Mouse (Mus musculus): ENCODE measurements around the gene Pak1. TPM values are rescaled to one million over a fixed set of nuclear protein-coding genes. Genes with fewer than 3 reads are reported as not detected.
A peak's percentile ranks its signal among the peaks of the same experiment; 100 is the strongest.

Pak1 gene
- polyA plus RNA-seq, 1 experiment from 2014 or later: 22.1 TPM

DNA sequence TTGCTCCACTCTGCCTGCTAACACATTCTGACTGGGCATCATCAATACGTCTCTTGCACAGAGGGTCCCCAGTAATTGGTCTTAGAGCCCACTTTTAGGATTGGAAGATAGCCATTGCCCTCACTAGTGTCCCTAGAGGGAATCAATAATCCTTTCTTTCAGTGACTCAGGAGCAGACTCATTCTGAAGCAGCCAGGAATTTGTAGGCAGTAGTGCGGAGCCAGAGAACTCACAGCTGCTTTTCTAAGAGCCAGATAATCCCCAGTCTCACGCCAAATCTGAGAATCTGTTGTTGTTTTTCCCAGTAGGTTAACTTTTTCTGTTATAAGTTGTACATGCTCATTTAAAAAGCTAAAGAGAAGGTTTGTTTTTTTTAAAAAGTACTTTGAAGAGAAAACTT lies 13.0 kb upstream of the Pak1 start:
- Histone ChIP-seq H3K36me3 (ENCODE audit: control insufficient read depth, insufficient read depth, low read length) (no peaks in the 10 kb centered on the region), H3K4me1 (ENCODE audit: control insufficient read depth, insufficient read depth, low read length) (no peaks in the 10 kb centered on the region), H3K27me3 (ENCODE audit: control insufficient read depth, insufficient read depth, low read length) (no peaks in the 10 kb centered on the region), H3K4me2 (replicated peaks; ENCODE audit: low read depth, low read length) (no peak overlapping the region), H3K9ac (ENCODE audit: low read depth, low read length) (no peak overlapping the region), H3K27ac (ENCODE audit: low read depth, low read length) (no peak overlapping the region), H3K4me3 (ENCODE audit: low read length) (no peak overlapping the region), H3K9me3 (ENCODE audit: control insufficient read depth, low read length) (no peaks in the 10 kb centered on the region)
- 59% methylated on average over 3 of the region's 3 CpGs for WGBS
- ATAC-seq (ENCODE audit: low FRiP score, low TSS enrichment): no peak

DNA sequence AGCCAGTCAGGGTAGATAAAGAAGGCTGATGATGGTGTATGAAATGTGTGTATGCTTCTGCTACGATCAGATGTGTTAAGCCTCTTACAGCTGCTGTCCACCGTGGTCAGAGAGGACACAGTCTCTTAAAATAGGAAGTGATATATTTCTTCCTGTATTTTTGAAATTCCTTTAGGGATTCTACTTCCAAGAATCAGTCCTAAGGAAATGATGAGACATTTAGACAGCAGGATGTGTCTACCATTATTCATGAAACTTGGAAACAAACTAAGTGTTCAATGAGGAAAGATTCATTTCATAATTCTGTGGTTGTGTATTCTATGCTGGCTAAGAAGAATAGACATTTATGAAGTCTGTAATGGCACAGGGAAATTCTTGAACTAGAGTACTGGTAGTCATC lies 12.4 kb upstream of the Pak1 start:
- Histone ChIP-seq H3K27ac (ENCODE audit: low read depth, low read length) (no peak overlapping the region), H3K9me3 (ENCODE audit: control insufficient read depth, low read length) (no peaks in the 10 kb centered on the region), H3K4me1 (ENCODE audit: control insufficient read depth, insufficient read depth, low read length) (no peaks in the 10 kb centered on the region), H3K4me3 (ENCODE audit: low read length) (no peak overlapping the region), H3K9ac (ENCODE audit: low read depth, low read length) (no peak overlapping the region), H3K4me2 (replicated peaks; ENCODE audit: low read depth, low read length) (no peak overlapping the region), H3K27me3 (ENCODE audit: control insufficient read depth, insufficient read depth, low read length) (no peaks in the 10 kb centered on the region), H3K36me3 (ENCODE audit: control insufficient read depth, insufficient read depth, low read length) (no peaks in the 10 kb centered on the region)
- ATAC-seq (ENCODE audit: low FRiP score, low TSS enrichment): no peak
- WGBS: 72% methylated on average over 2 of the region's 2 CpGs

DNA sequence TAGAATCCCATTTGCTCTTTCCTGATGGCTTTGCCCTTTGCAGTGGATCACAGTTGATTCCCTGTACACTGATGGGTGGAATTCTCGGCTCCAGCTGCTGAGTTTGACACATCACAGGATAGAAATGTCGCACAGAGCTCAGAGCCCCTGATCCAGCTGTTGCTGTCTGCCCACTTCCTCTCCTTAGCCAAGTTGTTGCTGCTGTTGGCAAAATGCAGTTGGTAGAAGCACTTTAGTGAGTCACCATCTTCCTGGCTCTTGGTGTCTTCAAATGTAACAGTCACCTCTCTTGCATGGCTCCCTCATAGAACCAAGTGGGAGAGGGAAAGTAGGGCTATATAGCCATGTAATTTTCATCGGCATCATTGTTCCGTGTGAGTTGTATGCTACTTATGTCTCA lies 11.2 kb upstream of the Pak1 start:
- Histone ChIP-seq H3K4me3 (ENCODE audit: low read length) (no peak overlapping the region), H3K27ac (ENCODE audit: low read depth, low read length) (no peak overlapping the region), H3K36me3 (ENCODE audit: control insufficient read depth, insufficient read depth, low read length) (no peaks in the 10 kb centered on the region), H3K4me2 (replicated peaks; ENCODE audit: low read depth, low read length) (no peak overlapping the region), H3K27me3 (ENCODE audit: control insufficient read depth, insufficient read depth, low read length) (no peaks in the 10 kb centered on the region), H3K9me3 (ENCODE audit: control insufficient read depth, low read length) (no peaks in the 10 kb centered on the region), H3K9ac (ENCODE audit: low read depth, low read length) (no peak overlapping the region), H3K4me1 (ENCODE audit: control insufficient read depth, insufficient read depth, low read length) (no peaks in the 10 kb centered on the region)
- 89% methylated on average over 4 of the region's 4 CpGs for WGBS
- ATAC-seq (ENCODE audit: low FRiP score, low TSS enrichment): no peak

DNA sequence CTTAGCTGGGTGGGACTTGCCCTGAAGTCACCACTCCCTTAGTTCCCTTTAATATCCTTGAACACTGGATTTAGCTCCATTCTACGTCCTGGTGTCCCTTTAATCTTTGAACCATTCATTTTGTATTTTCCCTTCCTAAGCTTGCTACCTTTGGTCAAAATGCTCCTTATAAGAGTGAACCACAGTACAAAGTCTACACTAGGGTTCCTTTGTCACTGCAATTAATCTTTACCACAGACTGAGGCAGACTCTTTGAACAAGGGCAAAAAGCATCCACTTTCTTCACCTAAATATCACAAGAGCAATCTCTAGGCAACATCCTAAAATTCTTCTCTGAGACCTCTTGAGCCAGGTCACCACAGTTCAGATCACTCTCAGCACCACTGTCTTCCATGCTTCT lies 8.1 kb upstream of the Pak1 start:
- no peak for ATAC-seq (ENCODE audit: low FRiP score, low TSS enrichment)
- Histone ChIP-seq H3K9me3 (ENCODE audit: control insufficient read depth, low read length) (no peaks in the 10 kb centered on the region), H3K27me3 (ENCODE audit: control insufficient read depth, insufficient read depth, low read length) (no peaks in the 10 kb centered on the region), H3K4me2 (replicated peaks; ENCODE audit: low read depth, low read length) (no peak overlapping the region), H3K9ac (ENCODE audit: low read depth, low read length) (no peak overlapping the region), H3K4me1 (ENCODE audit: control insufficient read depth, insufficient read depth, low read length) (no peaks in the 10 kb centered on the region), H3K27ac (ENCODE audit: low read depth, low read length) (no peak overlapping the region), H3K4me3 (ENCODE audit: low read length) (no peak overlapping the region), H3K36me3 (ENCODE audit: control insufficient read depth, insufficient read depth, low read length) (no peaks in the 10 kb centered on the region)
- WGBS: 79% methylated on average over 1 of the region's 1 CpGs

DNA sequence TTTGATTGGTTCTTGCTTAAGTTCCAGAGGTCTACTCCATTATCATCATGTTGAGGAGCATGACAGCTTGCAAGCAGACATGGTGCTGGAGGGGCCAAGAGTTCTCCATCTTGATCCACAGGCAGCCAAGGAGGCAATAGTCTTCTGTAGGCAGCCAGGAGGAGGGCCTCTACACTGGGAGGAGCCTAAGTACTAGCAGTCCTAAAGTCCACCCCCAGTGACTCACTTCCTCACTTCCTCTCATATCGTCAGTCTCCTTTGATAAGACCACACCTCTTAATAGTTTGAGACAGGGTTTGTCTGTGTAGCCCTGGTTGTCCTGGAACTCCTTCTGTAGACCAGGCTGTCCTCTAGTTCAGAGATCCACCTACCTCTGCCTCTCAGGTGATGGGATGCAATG lies 7.5 kb upstream of the Pak1 start:
- Histone ChIP-seq H3K9me3 (ENCODE audit: control insufficient read depth, low read length) (no peaks in the 10 kb centered on the region), H3K27ac (ENCODE audit: low read depth, low read length) (no peak overlapping the region), H3K4me3 (ENCODE audit: low read length) (no peak overlapping the region), H3K4me1 (ENCODE audit: control insufficient read depth, insufficient read depth, low read length) (no peaks in the 10 kb centered on the region), H3K36me3 (ENCODE audit: control insufficient read depth, insufficient read depth, low read length) (no peaks in the 10 kb centered on the region), H3K27me3 (ENCODE audit: control insufficient read depth, insufficient read depth, low read length) (peaks cover 3% of the 10 kb centered on the region; the same call in 1 of the 2 replicates), H3K9ac (ENCODE audit: low read depth, low read length) (no peak overlapping the region), H3K4me2 (replicated peaks; ENCODE audit: low read depth, low read length) (no peak overlapping the region)
- WGBS: 88% methylated on average over 1 of the region's 1 CpGs
- 0 out of 2 replicates have a peak, but pooled peaks have one; percentile 12 for ATAC-seq (ENCODE audit: low FRiP score, low TSS enrichment)

DNA sequence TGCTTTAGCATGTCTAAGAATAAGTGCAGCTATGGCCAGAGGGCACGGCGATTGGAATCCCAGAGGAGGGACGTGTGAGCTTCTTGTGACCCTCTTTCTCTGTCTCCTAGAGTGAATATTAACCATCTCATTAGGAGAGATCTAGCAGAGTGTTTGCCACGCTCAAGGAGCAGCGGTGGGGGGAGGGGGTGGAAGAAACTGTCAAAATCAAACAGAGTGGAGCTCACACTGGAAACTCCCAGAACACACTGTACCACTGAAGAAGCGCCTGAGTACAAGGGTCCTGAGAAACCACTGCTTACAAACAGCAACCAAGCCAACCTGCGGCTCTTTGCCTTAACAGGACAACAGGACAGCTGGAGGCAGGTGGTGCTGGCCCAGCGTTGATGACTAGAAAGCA lies 6.8 kb upstream of the Pak1 start:
- 62% methylated on average over 8 of the region's 8 CpGs for WGBS

DNA sequence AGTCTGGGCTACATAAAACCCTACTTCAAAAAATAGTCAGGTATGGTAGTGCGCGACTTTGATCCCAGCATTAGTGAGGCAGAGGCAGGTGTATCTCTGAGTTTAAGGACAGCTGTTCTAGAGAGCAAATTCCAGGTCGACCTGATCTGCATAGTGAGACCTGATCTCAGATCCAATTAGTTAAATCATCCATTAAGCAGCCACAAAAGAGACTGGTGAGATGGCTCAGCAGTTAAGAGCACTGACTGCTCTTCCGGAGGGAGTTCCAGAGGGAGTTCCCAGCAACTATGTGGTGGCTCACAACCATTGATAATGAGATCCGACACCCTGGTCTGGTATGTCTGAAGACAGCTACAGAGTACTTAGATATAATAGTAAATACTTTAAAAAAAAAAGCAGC lies 4.8 kb upstream of the Pak1 start:
- no peak overlapping the region for H3K4me3 ChIP-seq (ENCODE audit: low read length)
- peaks cover 12% of the 10 kb centered on the region for H3K27me3 ChIP-seq (ENCODE audit: control insufficient read depth, insufficient read depth, low read length)
- H3K27ac ChIP-seq (ENCODE audit: low read depth, low read length): no peak overlapping the region
- H3K9ac ChIP-seq (ENCODE audit: low read depth, low read length): no peak overlapping the region
- no peaks in the 10 kb centered on the region for H3K9me3 ChIP-seq (ENCODE audit: control insufficient read depth, low read length)
- 52% methylated on average over 5 of the region's 5 CpGs for WGBS
- ATAC-seq (ENCODE audit: low FRiP score, low TSS enrichment): no peak
- H3K4me2 ChIP-seq (replicated peaks; ENCODE audit: low read depth, low read length): no peak overlapping the region
- H3K4me1 ChIP-seq (ENCODE audit: control insufficient read depth, insufficient read depth, low read length): 0 out of 2 replicates have a peak, but pooled peaks cover 5% of the 10 kb centered on the region
- H3K36me3 ChIP-seq (ENCODE audit: control insufficient read depth, insufficient read depth, low read length): no peaks in the 10 kb centered on the region

More for the DNA sequence above, 6.8 kb upstream of the Pak1 start:
- Histone ChIP-seq H3K9me3 (ENCODE audit: control insufficient read depth, low read length) (no peaks in the 10 kb centered on the region), H3K36me3 (ENCODE audit: control insufficient read depth, insufficient read depth, low read length) (no peaks in the 10 kb centered on the region), H3K27ac (ENCODE audit: low read depth, low read length) (no peak overlapping the region), H3K9ac (ENCODE audit: low read depth, low read length) (no peak overlapping the region), H3K4me2 (replicated peaks; ENCODE audit: low read depth, low read length) (no peak overlapping the region), H3K4me1 (ENCODE audit: control insufficient read depth, insufficient read depth, low read length) (no peaks in the 10 kb centered on the region), H3K4me3 (ENCODE audit: low read length) (no peak overlapping the region), H3K27me3 (ENCODE audit: control insufficient read depth, insufficient read depth, low read length) (peaks cover 3% of the 10 kb centered on the region; the same call in 1 of the 2 replicates)
- no peak; the same call in 1 of the 2 replicates for ATAC-seq (ENCODE audit: low FRiP score, low TSS enrichment)

DNA sequence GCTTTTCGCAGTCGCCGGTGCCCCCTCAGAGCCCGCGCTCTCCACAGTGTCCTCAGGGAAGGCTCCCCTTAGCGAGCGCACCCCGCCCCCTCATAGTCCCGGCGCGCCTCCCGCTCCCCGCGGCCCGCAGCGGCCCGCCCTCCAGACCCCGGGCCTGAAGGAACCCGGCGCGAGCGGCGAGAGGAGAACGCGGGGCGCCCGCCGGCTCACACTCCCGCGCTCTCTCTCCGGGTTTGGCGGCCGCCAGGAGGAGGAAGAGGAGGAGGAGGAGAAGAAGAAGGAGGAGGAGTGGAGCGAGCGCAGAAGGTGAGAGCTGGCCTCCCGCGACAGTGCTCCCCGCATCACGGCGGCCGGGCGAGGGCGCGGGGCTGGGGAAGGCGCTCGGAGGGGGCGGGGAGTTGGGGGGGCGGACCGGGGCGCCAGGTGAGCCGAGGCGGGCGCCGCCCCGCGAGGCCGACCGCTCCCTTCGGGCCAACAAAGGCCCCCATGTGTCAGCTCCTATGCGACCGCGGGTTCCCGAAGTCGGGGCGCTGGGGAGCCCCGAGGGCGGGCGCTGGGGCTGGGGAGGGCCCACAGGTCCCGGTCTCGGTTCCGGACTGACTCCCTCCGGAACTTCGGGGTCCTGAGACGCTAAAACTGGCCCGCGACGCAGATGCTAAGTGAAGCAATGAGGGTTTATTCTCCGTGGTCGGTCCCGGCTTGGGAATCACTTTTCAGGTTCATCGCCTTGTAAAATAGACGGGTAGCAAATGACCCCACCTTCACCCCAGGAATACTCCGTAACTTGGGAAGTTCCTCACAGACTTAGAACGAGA lies 535 bp downstream of the Pak1 start:
- WGBS: 1% methylated on average over 54 of the region's 84 CpGs
- Histone ChIP-seq H3K27me3 (ENCODE audit: control insufficient read depth, insufficient read depth, low read length) (peaks cover 12% of the 10 kb centered on the region), H3K27ac (ENCODE audit: low read depth, low read length) (peak overlapping the region; percentile 51; the same call in 1 of the 2 replicates), H3K36me3 (ENCODE audit: control insufficient read depth, insufficient read depth, low read length) (no peaks in the 10 kb centered on the region), H3K9me3 (ENCODE audit: control insufficient read depth, low read length) (no peaks in the 10 kb centered on the region), H3K4me1 (ENCODE audit: control insufficient read depth, insufficient read depth, low read length) (0 out of 2 replicates have a peak, but pooled peaks cover 8% of the 10 kb centered on the region), H3K9ac (ENCODE audit: low read depth, low read length) (peak overlapping the region; percentile 76), H3K4me3 (ENCODE audit: low read length) (peak overlapping the region; percentile 85), H3K4me2 (replicated peaks; ENCODE audit: low read depth, low read length) (peak overlapping the region; percentile 97)
- ATAC-seq (ENCODE audit: low FRiP score, low TSS enrichment): peak; percentile 76

DNA sequence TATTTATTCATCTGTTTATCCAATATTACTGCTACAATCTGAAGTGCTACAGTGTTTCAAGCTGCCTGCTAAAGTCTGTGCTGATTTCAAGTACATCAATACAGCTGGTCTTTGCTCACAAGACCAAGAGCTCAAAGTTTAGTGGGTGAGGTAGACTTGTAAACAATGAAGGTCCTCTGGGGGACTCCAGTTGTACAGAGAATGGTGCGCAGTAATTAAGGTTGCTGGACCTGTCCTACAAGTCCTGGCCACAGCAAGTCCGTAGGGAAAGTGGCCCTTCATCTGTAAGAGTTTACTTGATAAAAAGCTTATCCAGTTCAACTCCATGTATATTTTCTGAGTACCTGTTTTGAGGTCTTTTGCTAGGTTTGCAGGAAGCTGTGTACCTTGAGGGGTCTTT lies 1.9 kb downstream of the Pak1 start:
- WGBS: 38% methylated on average over 2 of the region's 2 CpGs
- 0 out of 2 replicates have a peak, but pooled peaks cover 8% of the 10 kb centered on the region for H3K4me1 ChIP-seq (ENCODE audit: control insufficient read depth, insufficient read depth, low read length)
- H3K36me3 ChIP-seq (ENCODE audit: control insufficient read depth, insufficient read depth, low read length): no peaks in the 10 kb centered on the region
- H3K4me3 ChIP-seq (ENCODE audit: low read length): no peak overlapping the region
- H3K9me3 ChIP-seq (ENCODE audit: control insufficient read depth, low read length): no peaks in the 10 kb centered on the region
- no peak overlapping the region for H3K27ac ChIP-seq (ENCODE audit: low read depth, low read length)
- H3K4me2 ChIP-seq (replicated peaks; ENCODE audit: low read depth, low read length): no peak overlapping the region; the same call in 1 of the 2 replicates
- ATAC-seq (ENCODE audit: low FRiP score, low TSS enrichment): no peak
- peaks cover 12% of the 10 kb centered on the region for H3K27me3 ChIP-seq (ENCODE audit: control insufficient read depth, insufficient read depth, low read length)
- no peak overlapping the region for H3K9ac ChIP-seq (ENCODE audit: low read depth, low read length)

Data from kidney, embryonic 14.5 days (tissue).